Mouse (Mus musculus) cerebellum, adult 8-10 months (tissue): ENCODE results near the gene Espl1.
"Not testable (repeated sequence)": the region's sequence is repeated elsewhere in the genome, so short reads cannot be mapped to it uniquely, and the experiment has no call there.

Experiments used
- DNase-seq: peaks from one replicate; pipeline ENCODE4 v3.0.0; 2022

The Espl1 gene

DNA sequence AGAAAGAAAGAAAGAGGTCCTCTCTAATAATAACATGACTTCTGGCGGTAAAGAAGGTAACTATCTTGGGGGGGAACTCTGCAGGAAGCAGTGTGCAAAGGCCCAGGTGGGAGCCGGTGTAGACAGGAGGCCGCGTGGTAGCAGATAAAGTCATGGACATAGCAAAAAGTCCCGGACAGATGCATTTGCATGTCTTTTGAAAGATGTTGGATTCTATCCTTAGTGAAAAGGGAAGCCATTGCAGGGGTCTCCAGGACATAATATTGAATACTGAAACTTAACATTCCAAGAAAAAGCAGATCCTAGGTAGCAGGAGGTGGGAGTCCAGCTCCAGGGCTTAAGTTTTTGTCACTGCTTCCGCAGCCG, 17.4 kb upstream of the Espl1 start:
- no peak for DNase-seq

DNA sequence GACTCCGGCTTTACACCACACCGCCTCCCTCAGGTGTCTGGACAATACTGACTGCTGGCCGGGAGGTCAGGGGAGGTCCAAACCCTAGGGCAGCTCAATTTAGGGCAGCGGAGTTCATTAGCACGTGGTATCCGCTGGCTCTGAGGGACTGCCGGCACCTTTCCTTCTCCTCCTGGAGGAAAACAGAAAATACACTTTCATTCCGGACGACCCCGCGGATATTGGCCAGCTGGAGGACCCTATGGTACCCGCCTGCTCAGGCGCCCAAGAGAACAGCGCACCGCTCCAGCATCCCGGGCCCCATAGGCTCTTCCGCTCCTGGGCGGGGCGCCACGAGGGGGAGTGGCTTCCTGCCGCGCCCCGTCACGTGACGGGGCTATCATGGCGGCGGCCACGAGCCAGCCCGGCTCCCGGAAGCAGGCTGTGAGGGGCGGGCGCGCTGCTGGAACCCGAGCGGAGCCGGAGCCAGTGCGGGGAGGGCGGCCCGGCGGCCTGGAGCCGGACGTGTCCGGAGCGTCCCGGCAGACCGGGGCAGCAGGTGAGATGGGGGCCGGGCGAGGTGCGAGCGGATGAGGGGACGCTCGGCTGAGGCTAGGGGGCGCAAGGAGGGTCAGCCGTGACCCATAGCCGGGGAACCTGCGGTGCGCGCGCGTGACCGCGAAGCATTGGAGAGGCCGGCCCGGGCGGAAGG, 16.8 kb upstream of the Espl1 start, which contains the start of gene Mfsd5:
TSS of gene Mfsd5 (plus strand) at position 363 of the 691 bp plus-strand sequence.
- DNase-seq: peak; percentile 87

DNA sequence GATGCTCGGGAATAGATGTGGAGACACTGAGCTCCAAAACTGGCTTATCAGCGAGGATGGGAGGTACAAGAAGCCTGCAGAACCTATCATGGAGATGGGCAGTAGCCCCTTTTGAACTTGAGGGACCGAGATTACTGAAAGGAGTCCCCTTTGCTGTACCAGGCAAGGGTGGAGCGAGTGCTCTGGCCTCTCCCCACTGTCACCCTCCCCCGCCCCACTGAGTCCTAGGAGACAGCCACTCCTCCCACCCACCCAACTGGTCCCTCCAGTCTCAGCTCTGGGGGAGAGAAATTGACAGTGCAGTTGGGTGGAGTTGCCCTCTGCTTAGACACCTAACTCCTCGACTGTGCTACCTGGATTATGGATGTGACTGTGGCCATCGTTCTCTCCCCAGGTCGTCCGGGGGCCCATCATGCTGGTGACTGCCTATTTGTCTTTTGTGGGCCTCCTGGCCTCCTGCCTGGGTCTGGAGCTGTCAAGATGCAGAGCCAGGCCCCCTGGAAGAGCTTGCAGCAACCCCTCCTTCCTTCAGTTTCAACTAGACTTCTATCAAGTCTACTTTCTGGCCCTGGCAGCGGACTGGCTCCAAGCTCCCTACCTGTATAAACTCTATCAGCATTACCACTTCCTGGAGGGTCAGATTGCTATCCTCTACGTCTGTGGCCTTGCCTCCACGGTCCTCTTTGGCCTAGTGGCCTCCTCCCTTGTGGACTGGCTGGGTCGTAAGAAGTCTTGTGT, 16.1 kb upstream of the Espl1 start:
- DNase-seq: peak; percentile 27

DNA sequence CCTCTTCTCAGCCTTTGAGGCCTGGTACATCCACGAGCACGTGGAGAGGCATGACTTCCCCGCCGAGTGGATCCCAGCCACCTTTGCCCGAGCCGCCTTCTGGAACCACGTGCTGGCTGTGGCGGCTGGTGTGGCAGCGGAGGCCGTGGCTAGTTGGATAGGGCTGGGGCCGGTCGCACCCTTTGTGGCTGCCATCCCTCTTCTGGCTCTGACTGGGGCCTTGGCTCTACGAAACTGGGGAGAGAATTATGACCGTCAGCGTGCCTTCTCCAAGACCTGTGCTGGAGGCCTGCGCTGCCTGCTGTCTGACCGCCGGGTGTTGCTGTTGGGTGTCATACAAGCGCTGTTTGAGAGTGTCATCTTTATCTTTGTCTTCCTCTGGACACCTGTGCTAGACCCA, 15.4 kb upstream of the Espl1 start:
- DNase-seq: peak; percentile 18

DNA sequence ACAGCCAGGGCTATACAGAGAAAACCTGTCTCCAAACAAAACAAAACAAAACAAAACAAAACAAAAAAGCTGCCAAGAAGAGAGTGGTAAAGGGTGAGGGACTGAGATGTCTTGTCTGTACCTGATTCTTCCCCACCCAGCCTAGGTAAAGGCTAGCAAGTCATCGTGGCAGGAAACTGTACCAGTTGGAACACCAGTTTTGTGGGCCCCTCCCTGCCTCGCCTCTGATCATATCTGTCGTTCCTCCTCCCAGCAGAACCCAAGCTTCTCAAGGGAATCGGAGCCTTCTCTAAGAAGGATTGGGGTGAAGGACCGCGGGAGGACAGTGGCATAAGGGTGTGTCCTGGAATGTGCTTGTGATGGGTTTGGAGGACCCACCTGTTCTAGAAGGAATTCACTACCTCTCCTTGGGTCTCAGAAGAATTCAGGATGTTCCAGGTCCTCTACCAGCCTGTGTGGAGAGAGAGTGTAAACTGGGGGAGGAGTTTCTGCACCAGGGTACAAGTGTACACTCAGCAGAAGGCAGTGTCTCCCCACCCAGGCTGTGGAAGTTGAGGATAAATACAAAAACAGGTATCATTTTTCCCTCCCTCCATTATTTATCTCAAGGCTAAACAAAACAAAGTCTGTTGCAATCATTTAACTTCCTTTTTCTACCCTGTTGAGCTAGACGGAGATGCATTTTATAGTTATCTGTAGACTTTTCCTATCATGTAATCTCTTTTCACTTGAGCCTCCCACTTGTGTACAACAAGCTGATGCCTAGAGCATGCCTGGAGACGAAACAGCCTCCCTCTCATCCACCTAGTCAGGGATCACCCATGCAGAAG, 13.4 kb upstream of the Espl1 start:
- DNase-seq: no peak

DNA sequence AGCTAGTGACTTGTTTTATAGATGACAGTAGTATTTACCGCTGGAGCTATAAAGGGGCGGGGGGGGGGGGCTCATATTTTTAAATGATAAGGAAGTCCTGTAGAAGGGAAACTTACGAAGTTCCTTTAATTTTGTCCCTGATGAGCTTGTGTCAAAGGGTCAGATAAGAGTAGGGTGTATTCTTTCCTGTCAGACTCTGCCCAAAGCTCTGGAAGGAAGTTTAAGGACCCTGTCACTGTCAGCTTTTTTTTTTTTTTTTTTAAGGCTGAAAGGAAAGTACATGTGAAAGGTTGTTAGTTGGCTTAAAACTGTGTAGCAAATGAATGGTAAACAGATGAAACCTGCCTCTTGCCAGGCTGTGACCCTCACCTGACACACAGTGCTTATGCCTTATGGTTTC, 12.4 kb upstream of the Espl1 start:
- no peak for DNase-seq

DNA sequence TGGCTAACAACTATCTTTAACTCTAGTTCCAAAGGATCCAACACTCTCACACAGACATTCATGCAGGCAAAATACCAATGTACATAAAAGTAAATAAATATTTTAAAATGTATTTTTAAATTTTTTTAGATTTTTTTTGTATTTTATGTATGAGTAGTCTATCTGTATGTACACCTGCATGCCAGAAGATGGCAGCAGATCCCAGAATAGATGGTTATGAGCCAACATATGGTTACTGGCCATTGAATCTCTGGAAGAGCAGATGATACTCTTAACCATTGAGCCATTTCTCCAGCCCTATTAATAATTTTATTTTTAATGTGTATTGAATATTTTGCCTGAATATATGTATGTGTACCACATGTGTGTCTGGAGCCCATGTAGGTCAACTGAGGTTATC, 8.7 kb upstream of the Espl1 start:
- DNase-seq: peak; percentile 20

DNA sequence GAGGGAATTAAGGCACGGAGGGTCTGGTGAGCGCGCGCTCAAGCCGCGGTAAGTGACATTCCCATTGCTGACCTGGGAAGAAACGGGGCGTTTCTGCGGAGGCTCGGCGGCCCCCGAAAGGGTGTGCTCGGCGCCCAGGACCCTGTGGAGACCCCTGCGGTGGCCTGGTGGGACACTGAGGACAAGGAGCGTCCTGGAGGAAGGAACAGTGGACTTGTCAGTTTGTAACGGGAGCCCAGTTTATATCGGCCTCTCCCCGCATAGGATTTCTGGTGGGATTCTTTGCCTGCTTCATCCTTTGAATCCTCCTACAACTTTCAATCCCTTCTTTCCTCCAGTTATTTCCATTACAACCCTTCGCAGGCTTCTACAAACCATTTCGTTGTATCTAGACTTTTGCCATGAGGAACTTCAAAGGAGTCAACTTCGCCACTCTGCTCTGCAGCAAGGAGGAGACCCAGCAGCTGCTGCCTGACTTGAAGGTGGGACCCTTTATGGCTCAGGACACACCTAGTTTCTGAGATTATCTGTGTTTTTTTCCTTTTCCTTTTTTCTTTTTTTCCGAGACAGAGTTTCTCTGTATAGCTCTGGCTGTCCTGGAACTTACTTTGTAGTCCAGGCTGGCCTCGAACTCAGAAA, 421 bp downstream of the Espl1 start:
- no peak for DNase-seq

DNA sequence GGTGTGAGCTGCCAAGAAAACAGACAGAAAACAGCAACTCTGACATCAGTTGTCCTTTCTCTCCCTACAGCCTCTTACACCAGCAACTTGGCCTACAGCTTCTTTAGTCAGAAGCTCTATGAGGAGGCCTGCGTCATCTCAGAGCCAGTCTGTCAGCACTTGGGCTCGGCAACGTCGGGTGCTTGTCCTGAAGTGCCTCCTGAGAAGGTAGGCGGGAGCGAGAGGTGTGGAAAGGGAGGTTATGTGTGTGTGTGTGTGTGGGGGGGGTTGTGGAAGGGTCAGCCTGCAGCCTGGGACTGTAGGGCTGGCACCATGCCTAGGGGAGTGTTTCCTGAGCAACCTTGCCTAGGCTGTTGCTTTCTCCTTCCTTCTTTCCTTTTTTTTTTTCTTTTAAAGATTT, 6.5 kb downstream of the Espl1 start:
- no peak for DNase-seq

DNA sequence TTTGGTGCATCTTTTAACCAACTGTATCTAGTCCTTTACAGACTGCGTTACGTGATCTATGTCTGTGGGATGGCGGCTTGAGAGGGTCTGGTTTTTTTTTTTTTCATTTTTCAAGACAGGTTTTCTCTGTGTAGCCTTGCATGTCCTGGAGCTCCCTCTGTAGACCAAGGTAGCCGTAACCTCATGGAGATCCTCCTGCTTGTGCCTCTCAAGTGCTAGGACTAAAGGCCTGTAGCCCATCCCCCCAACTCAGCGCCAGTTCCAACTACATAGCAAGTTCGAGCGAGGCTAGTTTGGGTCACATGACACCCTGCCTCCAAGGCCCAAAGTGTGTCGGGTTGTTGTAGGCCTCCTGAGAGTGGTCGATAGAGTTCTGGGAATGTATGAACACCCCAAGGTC, 12.7 kb downstream of the Espl1 start:
- no peak for DNase-seq

DNA sequence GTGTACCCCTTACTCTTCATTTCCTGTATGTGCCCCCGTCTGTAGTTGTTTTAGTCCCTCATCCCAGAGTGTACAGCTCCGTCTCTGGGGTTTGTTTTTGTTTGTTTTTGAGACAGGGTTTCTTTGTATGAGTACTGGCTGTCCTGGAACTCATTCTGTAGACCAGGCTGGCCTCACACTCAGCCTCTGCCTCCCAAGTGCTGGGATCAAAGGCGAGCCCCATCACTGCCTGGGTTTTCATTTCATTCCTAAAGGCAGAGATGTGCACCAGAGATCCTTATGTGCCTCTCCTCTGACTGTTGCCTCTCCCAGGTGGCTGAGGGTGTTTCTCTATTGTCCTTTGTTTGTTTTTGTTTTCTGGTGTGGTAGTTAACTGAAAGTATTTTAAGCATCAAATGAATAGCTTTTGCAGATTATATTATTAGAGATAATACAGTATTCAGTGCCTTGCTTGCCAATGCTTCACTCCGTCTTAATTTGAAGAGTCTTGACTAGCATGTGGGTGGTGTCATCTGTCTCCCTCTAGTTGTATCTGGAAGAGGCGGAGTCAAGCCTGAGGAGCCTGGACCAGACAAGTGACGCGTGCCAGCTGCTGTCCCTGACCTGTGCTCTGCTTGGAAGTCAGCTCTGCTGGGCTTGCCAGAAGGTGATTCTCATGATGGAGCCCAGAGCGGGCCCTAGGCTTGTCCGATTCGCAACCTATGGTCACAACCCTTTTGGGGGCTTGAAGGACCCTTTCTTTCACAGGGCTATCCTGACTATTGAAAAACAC, 14.2 kb downstream of the Espl1 start:
- no peak for DNase-seq

DNA sequence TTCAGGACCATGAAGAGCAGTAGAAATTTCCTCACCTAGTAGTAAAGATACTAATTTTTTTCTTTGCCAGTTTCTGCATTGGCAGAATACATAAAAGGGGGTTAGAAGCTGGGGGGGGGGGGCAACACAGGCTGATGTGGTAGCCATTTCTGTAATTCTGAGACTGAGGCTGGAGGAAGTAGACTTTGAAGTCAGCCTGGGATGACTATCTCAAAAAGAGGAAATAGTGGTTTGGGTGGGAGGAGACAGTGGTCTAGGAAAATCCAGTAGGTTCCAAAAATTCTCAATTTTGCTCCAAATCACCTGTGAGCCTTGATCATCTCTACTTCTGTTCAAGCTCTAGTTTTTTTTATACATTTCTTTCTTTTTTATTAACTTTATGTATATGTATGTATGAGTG, 15.4 kb downstream of the Espl1 start:
- no peak for DNase-seq

DNA sequence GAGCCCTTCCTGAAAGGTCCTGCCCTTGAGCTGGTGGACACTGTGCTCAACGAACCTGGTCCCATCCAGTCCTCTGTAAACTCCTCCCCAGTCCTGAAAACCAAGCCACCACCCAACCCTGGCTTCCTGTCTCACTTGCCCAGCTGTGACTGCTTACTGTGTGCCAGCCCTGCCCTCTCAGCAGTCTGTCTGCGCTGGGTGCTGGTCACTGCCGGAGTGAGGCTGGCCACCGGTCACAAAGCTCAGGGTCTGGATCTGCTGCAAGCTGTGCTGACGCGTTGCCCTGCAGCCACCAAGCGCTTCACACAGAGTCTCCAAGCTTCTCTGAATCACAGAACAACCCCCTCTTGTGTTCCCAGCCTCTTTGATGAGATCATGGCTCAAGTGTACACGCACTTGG, 19.2 kb downstream of the Espl1 start:
- DNase-seq: no peak

DNA sequence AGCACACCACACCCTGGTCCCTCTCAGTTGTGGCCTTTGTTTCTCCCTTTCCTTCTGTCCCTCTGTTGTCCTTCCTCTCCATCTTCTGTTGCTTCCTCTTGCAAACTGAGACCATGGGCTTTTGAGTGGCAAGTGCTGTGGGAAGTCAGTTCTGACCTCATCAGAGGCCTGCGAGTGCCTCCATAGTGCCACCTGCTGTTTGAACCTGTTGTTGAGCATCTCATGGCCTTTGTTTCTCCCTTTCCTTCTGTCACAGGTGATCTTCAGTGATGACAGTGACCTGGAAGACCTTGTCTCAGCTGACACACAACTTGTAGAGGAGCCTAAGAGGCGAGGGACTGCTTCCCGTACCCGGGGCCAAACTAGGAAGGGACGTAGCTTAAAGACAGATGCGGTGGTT, 20.2 kb downstream of the Espl1 start:
- DNase-seq: peak; percentile 51

DNA sequence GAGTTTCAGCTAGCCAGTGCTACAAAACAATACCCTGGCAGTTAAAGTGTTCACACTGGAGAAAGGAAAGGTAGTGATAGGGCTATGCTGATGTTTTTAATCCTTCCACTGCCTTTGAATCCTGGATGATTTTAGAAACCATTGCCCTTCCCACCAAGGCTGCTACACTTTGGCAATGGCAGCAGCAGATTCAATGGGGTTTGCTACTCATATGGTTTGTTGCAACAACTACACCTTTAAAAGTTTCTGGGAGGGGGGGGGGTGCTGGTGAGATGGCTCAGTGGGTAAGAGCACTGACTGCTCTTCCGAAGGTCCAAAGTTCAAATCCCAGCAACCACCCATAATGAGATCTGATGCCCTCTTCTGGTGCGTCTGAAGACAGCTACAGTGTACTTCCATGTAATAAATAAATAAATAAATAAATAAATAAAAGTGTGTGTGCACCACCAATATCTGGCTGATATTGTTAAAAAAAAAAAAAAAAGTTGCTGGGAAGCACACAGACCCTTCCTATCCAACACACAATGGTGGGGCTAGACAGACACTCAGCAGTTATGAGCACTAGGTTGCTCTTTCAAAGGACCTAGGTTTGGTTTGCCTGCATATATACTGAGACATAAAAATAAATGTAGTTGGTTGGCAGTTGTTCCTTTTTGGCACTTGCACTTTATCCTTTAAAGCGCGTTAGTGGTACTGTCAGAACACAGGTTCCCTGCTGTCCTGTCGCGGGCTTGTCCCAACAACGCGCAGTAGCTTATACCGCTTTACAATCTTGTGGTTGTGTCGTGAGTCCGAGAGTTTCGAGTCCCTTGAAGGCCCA, 28.8 kb downstream of the Espl1 start:
- no peak for DNase-seq

DNA sequence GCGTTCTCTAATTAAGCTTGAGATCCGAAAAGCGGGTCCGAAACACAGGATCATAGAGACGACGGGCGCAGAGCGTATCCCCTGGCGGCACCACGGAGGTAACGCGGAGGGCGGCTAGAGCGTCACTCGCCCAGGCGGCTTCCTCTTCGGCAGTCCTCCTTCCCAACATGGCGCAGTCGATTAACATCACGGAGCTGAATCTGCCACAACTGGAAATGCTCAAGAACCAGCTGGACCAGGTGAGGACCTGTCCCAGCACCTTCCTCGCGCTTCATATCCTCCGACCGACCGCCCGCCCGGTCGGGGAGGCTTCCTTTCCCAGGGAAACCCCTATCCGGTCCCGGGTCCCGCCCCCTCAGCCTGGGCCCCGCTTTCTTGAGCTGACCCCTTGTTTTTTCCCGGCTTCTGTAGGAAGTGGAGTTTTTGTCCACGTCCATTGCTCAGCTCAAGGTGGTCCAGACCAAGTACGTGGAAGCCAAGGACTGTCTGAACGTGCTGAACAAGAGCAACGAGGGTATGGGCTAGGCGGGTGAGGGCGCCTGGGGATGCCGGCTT, 30.0 kb downstream of the Espl1 start, which contains the start of gene Pfdn5:
TSS of gene Pfdn5 (plus strand) at position 95 of the 555 bp plus-strand sequence.
- DNase-seq: peak; percentile 86

DNA sequence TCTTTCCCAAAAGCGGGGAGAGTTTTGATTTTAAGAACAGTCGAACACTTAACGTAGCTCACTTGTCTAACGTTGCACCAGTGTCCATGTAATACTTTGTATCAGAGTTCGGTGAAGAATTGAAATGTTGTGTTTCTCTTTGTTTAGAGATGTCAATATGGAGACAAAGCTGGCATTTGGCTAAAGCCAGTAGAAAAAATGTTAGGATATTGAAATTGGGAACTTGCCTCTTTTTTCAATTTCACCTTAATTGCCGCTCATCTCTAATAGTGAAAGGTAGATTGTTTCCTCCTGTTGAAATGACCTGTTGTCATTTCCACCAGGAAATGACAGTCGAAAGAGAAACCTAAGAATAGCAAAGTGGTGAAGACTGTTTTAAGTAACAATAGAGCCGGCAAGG, 30.8 kb downstream of the Espl1 start:
- no peak for DNase-seq

DNA sequence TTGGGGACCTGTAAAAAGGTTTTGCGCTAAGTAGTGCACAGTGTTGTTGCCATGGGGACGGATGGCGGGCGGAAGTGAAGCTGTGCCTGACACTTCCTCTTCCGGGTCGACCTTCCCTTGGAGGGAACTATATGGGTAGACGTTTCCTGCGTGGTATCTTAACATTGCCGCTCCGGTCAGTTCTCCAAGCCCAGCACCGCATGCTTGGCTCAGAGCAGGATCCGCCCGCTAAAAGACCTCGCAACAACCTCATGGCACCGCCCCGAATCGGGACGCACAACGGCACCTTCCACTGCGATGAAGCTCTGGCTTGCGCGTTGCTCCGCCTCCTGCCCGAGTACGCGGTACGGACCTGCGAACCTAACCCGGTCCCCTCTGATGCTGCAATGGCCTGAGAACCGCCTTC, 35.5 kb downstream of the Espl1 start, which contains the start of gene Myg1:
TSS of gene Myg1 (plus strand) at position 100 of the 406 bp plus-strand sequence.
- DNase-seq: peak; percentile 75

DNA sequence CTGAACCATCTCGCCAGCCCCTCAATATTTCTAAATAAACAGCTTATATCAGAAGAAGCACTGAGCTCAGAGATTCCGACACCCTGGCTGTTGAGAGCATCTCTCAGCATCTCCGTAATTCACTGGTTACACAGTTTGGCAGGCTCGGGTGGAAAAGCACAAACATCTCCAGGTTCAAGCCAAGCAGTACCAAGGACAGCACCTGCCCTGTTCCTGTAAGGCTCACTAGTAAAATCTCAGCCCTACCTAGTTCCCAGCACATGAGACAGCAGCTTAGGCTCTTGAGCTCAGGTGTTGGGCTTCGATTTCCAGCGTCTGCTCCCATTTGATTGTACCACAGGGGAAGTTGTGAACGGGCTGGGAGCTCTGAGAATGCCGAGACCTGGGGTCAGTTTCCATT, 39.2 kb downstream of the Espl1 start:
- DNase-seq: no peak

DNA sequence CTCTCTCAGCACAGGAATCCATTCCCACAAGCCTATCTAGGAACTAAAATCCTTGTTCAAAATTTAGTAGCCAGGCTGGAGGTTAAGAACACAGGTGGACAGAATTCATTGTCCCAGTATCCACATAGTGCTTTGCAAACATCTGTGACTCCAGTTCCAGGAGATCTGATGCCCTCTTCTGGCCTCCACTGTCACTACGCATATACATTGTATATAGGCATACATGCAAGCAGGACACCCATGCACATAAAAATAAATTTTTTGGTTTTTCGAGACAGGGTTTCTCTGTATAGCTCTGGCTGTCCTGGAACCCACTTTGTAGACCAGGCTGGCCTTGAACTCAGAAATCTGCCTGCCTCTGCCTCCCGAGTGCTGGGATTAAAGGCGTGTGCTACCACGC, 39.9 kb downstream of the Espl1 start:
- not testable (repeated sequence) for DNase-seq

DNA sequence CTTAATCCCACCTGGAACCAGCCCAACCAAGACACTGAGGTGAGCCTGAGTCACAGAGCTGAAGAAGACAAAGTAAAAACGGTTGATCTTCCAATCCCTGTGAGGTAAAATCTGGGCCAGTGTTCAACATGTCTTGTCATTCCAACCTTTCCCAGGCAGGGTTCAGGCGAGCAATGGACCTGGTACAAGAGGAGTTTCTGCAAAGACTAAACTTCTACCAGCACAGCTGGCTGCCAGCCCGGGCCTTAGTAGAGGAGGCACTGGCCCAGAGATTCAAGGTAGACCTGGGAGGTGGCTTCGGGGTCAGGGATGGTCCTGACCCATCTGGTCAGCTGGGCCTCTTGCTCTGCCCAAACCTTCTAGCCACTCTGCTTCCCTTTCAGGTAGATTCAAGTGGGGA, 40.9 kb downstream of the Espl1 start:
- no peak for DNase-seq
